Mouse (Mus musculus) brain, embryonic 14.5 days (tissue): Measurements from ENCODE around the gene Atp6ap1l.

Experiments
- CTCF ChIP-seq: fragments of 200-500 bp; IDR thresholded peaks from 2 replicates; pipeline ENCODE4 v1.5.1; 2012; ENCODE audit warnings: inconsistent platforms, mild to moderate bottlenecking, moderate library complexity, borderline replicate concordance; ENCODE audit not compliant: insufficient read depth, insufficient read length; ENCODE audit errors: extremely low read depth
- POLR2A ChIP-seq: fragments of 200-500 bp; IDR thresholded peaks from 2 replicates; pipeline ENCODE4 v1.6.1; 2012; ENCODE audit warnings: mild to moderate bottlenecking, inconsistent platforms, borderline replicate concordance; ENCODE audit not compliant: poor library complexity, insufficient read depth, insufficient read length, severe bottlenecking; ENCODE audit errors: extremely low read depth

- no peak for TF ChIP-seq CTCF
- TF ChIP-seq POLR2A = no peak
Measured at GRCm38 (mm10) chr13:90869157-90869556, 36.0 kb downstream of the Atp6ap1l start.
